Mouse (Mus musculus) lung, postnatal 14 days (tissue): ENCODE results near the gene Rasl11b.

ENCODE experiments used
- DNase-seq: peaks from one replicate; pipeline ENCODE4 v3.0.0; 2021

The Rasl11b gene

DNA sequence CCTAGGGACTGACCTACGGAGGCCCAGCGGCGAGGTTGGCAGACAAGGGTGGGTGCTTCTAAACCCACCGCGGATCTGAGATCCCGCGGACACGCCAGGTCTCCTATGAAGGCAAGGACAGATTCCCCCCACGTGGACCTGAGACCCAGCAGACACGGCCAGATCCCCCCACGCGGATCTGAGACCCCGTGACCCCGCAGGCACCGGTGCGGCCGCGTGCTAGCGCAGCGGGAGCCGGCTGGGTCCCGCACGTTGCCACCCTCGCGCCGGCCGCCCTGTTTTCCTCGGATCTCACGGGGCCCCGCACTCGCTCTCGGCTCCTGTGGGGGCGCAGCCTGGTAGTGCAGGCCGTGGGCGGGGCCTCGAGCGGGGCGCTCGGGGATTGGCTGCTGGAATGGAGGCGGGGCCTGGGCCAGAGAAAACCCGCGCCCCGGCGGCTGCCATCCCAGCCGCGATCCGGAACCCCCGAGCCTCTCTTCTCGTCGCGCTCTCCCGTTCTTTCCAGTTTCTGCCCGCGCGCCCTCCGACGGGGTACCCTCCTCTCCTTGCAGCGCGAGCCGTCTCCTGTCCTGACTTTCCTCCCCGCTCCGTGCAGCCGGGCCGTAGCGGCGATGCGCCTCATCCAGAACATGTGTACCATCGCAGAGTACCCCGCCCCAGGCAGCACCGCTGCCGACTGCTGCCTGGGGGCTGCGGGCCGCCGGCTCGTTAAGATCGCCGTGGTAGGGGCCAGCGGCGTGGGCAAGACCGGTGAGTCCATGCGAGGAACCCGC, at the start of gene Rasl11b:
Gene Rasl11b, plus strand, starts transcription at position 446 of the 773 bp plus-strand sequence.
- DNase-seq, result peak; percentile 96

- DNase-seq, result no peak
Measured at GRCm38 (mm10) chr5:74147631-74148030, 47.5 kb upstream of the Rasl11b start.

GRCm38 (mm10) chr5:74149975-74150374, 45.1 kb upstream of the Rasl11b start:
- DNase-seq, result no peak

GRCm38 (mm10) chr5:74151774-74152173, 43.3 kb upstream of the Rasl11b start:
- DNase-seq, result no peak

DNA sequence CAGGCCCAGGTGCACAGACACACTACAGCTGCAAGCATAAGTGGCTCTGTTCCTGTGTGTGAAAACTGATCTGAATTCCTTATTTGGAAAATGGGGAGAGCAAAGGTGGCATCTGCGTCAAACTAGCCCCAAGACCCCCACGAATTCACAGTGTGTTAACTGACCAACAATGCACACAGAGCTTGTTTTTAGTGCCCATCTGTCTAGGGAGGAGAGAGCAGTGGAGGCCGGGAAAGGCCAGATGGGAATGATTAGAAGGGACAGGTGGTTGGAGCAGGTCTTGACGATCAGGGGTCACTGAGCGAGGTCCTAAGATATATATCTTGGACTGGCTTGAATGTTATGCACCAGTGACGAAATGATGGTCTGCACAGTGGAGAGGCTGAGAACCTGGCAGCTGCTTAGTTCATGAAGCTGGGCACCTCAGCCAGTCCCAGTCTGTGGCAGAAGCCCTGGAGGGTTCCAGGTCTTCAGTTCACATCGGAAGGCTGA, 39.2 kb upstream of the Rasl11b start:
- DNase-seq, result no peak

- DNase-seq, result no peak
Measured at GRCm38 (mm10) chr5:74158929-74159632, 36.0 kb upstream of the Rasl11b start.

DNA sequence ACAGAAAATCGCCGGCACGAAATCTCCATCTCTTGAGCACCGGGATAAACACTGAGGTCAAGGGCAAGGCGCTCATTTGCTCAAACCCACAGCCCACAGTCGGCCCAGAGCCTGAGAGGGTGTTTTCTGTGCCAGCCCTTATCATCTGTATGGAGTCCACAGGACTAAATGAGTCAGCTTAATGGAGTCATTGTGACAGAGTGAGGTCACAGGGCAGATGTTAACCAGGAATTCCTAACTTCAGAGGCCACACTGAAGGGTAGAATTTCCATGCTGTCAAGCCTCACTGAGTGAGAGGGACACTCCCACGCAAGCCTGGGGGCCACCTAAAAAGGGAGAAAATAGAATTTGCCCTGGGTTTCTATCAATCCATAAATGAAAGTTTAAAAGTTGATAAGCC, 35.2 kb upstream of the Rasl11b start:
- DNase-seq, result no peak

DNA sequence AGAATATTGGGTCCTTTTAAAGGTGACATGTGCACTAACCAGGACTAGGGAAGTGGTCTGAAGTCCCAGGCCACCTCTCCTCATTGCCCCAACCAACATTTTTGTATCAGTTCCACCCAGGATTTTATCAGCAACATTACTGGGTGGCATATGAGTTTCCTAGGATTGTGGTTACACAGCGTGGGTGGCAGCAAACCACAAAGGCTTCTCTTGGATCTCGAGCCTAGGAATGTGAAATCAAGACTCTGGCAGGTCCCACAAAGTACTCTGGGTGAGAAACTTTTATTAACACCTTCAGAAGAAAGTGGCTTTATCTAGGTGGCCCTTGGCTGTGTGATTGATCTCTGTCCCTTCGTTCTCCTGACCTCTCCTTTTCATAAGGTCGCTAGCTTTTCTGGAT, 34.7 kb upstream of the Rasl11b start:
- no peak for DNase-seq

DNA sequence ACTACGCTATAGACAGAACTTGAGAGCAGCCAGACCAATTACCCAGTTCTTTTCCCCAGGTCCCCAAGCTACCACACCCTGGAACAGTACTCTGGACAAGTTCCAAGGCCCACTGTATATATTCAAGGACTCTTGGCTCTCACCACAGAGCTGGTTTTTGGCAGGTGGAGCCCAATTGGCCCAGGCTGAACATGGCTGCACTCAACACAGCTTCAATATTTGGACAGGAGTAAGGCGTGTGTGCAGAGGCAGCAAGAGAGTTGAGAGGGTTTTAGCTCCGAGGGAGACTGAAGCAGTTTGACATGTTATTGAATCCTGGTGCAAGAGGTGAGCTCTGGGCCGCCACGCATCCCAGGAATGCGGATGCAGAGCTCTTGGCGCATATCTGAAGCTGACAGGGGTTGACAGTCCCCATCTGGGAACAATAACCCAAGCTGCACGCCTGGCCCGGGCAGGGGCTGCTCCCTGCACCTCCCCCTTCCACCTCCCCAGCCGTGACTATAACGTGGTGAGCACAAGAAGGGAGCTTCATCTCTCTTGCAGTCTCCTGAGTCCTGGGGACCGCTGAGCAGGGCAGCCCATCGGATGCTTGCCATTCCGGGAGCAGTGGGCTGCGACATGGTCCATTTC, 33.7 kb upstream of the Rasl11b start:
- DNase-seq, result peak; percentile 75

DNA sequence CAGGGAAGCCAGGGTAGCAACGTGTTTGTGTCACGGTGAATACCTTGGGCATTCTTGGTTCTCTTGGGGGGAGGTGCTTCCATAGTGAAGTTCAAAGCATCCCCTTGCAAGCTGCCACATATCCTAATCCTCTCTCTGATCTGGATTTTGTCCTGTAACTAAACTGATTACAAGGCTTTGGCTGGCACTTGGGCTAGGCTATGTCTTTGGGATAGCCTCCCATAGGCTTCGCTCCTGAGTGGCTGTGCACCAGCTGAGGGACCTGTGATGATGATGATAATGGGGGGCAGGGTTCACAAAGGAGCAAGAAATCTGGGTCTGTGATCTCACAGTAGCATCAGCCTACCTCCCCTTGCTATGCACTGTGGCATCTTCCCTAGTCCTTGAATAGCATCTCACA, 33.1 kb upstream of the Rasl11b start:
- no peak for DNase-seq

DNA sequence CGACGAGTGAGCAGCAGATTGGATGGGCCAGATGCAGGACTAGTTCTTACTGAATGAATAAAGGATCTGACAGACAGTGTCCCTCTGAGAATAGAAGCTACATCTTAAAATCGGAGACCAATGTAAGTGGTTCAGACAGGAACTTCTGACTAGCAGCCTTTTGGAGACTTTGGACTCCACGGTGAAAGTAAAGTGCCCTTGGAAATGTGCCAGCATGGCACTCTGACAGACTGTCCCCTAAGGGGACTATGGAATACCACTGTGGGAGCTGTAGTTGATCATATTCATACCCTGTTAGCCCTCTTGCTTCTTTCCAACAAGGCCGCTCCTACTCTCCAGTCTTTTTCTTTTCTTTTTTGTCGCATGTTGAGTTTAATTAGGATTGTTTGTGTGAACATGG, 31.9 kb upstream of the Rasl11b start:
- no peak for DNase-seq

- no peak for DNase-seq
Measured at GRCm38 (mm10) chr5:74164547-74164946, 30.5 kb upstream of the Rasl11b start.

GRCm38 (mm10) chr5:74166642-74167041, 28.4 kb upstream of the Rasl11b start:
- no peak for DNase-seq

- no peak for DNase-seq
Measured at GRCm38 (mm10) chr5:74168085-74168484, 27.0 kb upstream of the Rasl11b start.

- no peak for DNase-seq
Measured at GRCm38 (mm10) chr5:74171768-74172167, 23.3 kb upstream of the Rasl11b start.

DNA sequence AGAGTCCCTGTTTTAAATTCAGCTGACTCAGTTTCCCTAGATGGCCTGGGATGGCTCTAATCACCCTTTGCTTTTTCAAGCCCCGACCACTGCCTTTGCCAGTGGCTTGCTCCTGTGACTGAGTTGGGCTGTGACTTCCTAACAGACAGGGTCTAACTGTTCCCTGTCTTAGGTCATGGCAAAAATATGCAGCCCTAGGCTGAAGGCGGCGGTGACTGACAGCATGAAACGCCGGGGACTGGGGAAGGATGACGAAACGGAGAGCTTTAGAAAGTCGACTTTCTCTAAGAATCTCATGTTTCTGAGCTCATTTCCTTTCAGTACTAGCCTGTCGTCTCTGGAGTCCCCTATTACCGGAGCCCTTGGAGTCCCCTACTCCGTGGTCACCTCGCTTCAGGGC, 22.9 kb upstream of the Rasl11b start:
- no peak for DNase-seq

- DNase-seq, result no peak
Measured at GRCm38 (mm10) chr5:74173162-74173844, 21.8 kb upstream of the Rasl11b start.

DNA sequence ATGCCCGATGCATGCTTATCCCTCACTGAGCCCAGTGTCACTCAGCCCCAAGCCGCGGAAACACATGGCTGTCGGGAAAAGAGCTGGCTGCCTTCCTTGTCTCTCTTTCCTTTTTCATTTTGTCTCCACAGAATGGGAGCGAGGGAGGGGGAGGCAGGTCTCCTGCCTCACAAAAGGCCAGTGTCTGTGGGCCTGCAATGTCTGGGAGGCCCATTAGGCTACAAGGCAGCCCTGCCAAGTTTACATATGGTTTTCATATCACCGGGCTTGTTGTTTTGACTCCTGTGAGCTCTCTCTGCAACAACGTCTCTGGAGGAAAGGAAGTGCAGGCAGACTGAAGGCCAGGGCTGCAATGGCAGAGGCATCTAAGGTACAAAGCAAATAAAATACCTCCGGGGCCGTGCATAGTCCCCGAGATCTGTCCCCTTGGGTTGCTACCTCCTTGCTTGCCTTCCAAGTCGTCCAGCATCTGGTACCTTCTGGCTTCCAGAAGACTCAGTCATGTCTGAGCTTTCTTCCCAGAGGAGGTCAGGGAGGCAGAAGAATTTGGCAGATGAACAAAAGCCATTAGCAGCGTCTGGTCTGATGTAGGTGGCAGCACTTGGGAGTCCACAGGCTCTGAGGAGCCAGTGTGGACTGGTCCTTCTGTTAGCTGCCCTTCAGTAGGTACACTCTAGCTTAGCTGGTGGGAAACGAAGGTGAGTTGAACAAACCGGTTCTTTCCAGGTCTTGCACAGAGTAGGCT, 19.4 kb upstream of the Rasl11b start:
- no peak for DNase-seq

DNA sequence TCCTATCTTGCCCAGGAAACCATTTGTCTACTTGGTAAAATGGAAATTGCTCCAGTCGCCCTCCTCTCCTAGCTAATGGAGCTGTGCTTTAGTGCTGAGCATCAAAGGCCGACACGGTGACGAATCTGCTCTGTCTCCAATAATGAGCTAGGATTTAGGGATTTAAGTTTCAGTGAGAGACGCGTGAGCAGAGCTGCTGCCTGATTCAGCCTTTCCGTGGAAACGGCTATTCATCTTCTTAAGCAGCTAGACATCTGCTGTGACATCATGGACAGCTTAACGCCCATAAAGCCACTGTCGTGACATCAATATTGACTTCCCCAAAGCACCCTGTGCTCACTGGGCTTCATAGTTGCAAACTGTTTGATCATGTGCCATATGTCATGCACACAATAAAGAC, 14.9 kb upstream of the Rasl11b start:
- no peak for DNase-seq

DNA sequence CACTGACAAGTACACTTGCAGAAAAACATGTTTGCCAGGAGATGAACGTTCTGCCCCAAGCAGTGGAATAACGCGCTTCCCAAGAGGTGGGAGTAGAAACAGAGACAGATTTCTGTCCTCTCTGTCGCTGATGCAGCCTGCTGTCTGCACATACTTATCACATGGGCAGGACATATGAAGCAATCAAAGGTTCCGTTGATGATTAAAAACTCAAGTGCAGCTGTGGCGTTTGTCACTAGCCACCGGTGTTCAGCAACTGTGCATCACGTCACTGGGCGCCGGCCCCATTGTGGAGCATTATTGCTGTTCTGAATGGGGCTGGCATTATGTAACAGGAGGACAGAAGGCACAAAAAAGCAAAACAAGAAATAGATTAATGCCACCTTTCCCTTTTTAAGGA, 12.0 kb upstream of the Rasl11b start:
- DNase-seq, result no peak

DNA sequence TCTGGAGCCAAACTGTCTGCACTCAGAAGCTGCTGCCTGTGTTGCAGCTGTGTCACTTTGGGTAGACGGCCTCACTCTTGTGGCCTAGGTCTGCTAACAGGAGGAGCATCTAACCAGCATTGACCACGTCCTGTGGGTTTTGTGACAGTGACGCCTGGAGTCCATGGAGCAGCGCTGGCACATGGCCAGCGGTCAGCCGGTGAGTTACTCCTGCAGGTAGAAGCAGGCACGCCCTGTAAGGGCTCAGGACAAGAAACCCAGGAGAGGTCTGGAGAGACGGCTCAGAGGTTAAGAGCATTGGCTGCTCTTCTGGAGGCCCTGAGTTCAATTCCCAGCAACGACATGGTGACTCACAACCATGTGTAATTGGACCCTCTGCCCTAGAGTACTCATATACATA, 10.5 kb upstream of the Rasl11b start:
- DNase-seq, result no peak

DNA sequence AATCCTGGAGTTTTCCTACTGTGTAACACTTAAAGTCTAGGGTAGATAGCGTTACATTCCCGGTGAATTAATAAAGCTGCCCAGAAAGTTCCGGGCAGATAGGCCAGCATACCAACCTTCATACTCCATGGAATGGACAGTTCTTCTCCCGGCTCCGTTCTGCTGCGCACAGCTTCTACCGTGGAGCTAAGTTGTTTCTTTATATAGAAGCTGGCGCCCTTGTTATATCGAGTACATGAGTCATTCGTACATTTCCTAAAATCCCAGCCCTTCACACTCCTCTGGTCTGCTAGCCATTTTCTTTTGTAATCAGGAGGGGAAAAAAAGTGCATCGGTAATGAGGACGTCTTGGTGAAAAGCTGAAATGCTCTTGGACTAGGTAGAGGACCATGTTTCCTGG, 7.0 kb upstream of the Rasl11b start:
- no peak for DNase-seq

- no peak for DNase-seq
Measured at GRCm38 (mm10) chr5:74188886-74189285, 6.2 kb upstream of the Rasl11b start.
